Mouse (Mus musculus) embryo, embryonic 11.5 days (tissue): ENCODE results near the gene Mrps18a.
A peak's percentile ranks its signal among the peaks of the same experiment; 100 is the strongest.

Experiments used
- DNase-seq: peaks from one replicate; pipeline ENCODE4 v3.0.0-alpha.2; 2012; ENCODE audit warnings: low read depth, low spot score

Mrps18a gene

GRCm38 (mm10) chr17:46143578-46144423 lies 33.0 kb downstream of the Mrps18a start, which contains the start of gene Rsph9:
Gene Rsph9, minus strand, starts transcription at chr17:46144216.
- DNase-seq, result peak; percentile 66

GRCm38 (mm10) chr17:46152847-46153782 lies 42.3 kb downstream of the Mrps18a start, which contains the start of gene Mad2l1bp:
Gene Mad2l1bp, minus strand, starts transcription at chr17:46153553.
- DNase-seq, result peak; percentile 83

- no peak for DNase-seq
Measured at GRCm38 (mm10) chr17:46154336-46154735, 43.5 kb downstream of the Mrps18a start.

GRCm38 (mm10) chr17:46156680-46157079 lies 45.9 kb downstream of the Mrps18a start:
- DNase-seq, result no peak

GRCm38 (mm10) chr17:46157131-46157530 lies 46.3 kb downstream of the Mrps18a start:
- no peak for DNase-seq

GRCm38 (mm10) chr17:46159236-46159635 lies 48.5 kb downstream of the Mrps18a start:
- no peak for DNase-seq

- peak; percentile 81 for DNase-seq
Measured at GRCm38 (mm10) chr17:46160090-46160662, 49.4 kb downstream of the Mrps18a start.

GRCm38 (mm10) chr17:46160686-46161085 lies 49.9 kb downstream of the Mrps18a start, which contains the start of gene Gtpbp2:
Gene Gtpbp2, plus strand, starts transcription at chr17:46161032.
- DNase-seq, result peak; percentile 99

GRCm38 (mm10) chr17:46161179-46161578 lies 50.4 kb downstream of the Mrps18a start:
- DNase-seq, result no peak

GRCm38 (mm10) chr17:46161710-46162109 lies 50.9 kb downstream of the Mrps18a start:
- no peak for DNase-seq

- DNase-seq, result no peak
Measured at GRCm38 (mm10) chr17:46162551-46162950, 51.8 kb downstream of the Mrps18a start.

GRCm38 (mm10) chr17:46162951-46163421 lies 52.2 kb downstream of the Mrps18a start:
- no peak for DNase-seq

- no peak for DNase-seq
Measured at GRCm38 (mm10) chr17:46164301-46164700, 53.5 kb downstream of the Mrps18a start.

GRCm38 (mm10) chr17:46164791-46165190 lies 54.0 kb downstream of the Mrps18a start:
- DNase-seq, result no peak

GRCm38 (mm10) chr17:46165460-46165859 lies 54.7 kb downstream of the Mrps18a start:
- DNase-seq, result no peak

GRCm38 (mm10) chr17:46166270-46166669 lies 55.5 kb downstream of the Mrps18a start:
- no peak for DNase-seq

GRCm38 (mm10) chr17:46167014-46167413 lies 56.2 kb downstream of the Mrps18a start:
- DNase-seq, result no peak

- no peak for DNase-seq
Measured at GRCm38 (mm10) chr17:46168318-46168717, 57.5 kb downstream of the Mrps18a start.

- no peak for DNase-seq
Measured at GRCm38 (mm10) chr17:46168768-46169167, 58.0 kb downstream of the Mrps18a start.

- no peak for DNase-seq
Measured at GRCm38 (mm10) chr17:46170538-46170937, 59.8 kb downstream of the Mrps18a start.
